Mouse (Mus musculus): Measurements from ENCODE around the gene Gm21962.

Gm21962 gene

DNA sequence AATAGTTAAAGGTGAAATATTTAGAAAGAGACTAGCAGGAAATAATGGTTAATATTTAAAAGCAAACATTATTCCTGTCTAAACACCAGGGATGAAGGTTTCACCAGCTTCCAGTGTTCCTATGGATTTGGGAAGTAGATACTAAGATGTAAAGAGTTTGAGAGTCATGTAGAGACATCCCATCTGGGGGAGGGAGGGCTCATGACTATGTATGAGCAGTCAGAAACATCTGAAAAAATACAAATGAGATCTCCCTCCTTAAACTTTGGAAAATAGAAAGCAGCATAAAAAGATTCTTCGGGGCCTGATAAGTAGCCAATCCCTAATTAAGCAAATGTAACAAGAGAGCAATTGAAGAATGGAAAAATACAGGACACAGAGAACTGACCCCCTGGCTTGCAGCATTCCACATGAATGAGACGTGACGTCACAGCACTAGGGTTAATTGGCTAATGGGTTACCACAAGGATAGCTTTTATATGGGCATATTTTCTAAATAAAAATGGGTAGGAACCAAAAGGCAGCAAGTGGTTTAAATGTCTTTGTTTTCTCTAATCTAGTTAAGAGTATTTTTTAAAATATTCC is 45.3 kb downstream of the Gm21962 start:
- no peak for DNase-seq (ENCODE audit: extremely low spot score, low spot score)

Data from neural tube, embryonic 10.5 days (tissue).